Mouse (Mus musculus) lung, postnatal 0 days (tissue): ENCODE data around the gene Clrn2. TPM values are rescaled to one million over a fixed set of nuclear protein-coding genes. Genes with fewer than 3 reads are reported as not detected.
A peak's percentile ranks its signal among the peaks of the same experiment; 100 is the strongest.

Experiments
- ATAC-seq: fragments of 200-750 bp; cut with Nextera tagmentation; 2 replicates; pipeline ENCODE4 v1.8.0; 2017; ENCODE audit warnings: moderate library complexity
- DNase-seq: peaks from one replicate; pipeline ENCODE4 v3.0.0-alpha.2; 2016; ENCODE audit warnings: low spot score
- H3K27ac ChIP-seq: fragments of 300-500 bp; sonication (generic); 2 replicates; pipeline ENCODE4 v1.5.1; 2014; ENCODE audit warnings: antibody characterized with exemption, mild to moderate bottlenecking, low read length, mixed read lengths
- H3K27me3 ChIP-seq: fragments of 300-500 bp; sonication (generic); replicated peaks from 2 replicates; pipeline ENCODE4 v1.6.1; 2014; ENCODE audit warnings: low read length, mixed read lengths; ENCODE audit not compliant: insufficient read depth
- H3K36me3 ChIP-seq: fragments of 300-500 bp; sonication (generic); 2 replicates; pipeline ENCODE4 v1.6.1; 2014; ENCODE audit warnings: low read length, mixed read lengths; ENCODE audit not compliant: insufficient read depth
- H3K4me1 ChIP-seq: fragments of 300-500 bp; sonication (generic); 2 replicates; pipeline ENCODE4 v1.6.1; 2014; ENCODE audit warnings: antibody characterized with exemption, low read depth, low read length, mixed read lengths; ENCODE audit not compliant: insufficient read depth
- H3K4me2 ChIP-seq: fragments of 300-500 bp; sonication (generic); replicated peaks from 2 replicates; pipeline ENCODE4 v1.6.1; 2014; ENCODE audit warnings: low read depth, mild to moderate bottlenecking, low read length, moderate library complexity, mixed read lengths
- H3K4me3 ChIP-seq: fragments of 300-500 bp; sonication (generic); 2 replicates; pipeline ENCODE4 v1.5.1; 2014; ENCODE audit warnings: low read depth, low read length
- H3K9ac ChIP-seq: fragments of 300-500 bp; sonication (generic); replicated peaks from 2 replicates; pipeline ENCODE4 v1.6.1; 2014; ENCODE audit warnings: low read depth, mild to moderate bottlenecking
- H3K9me3 ChIP-seq: fragments of 300-500 bp; sonication (generic); 2 replicates; pipeline ENCODE4 v1.6.1; 2016; ENCODE audit warnings: low read length, mixed read lengths
- CTCF ChIP-seq: IDR thresholded peaks from 2 replicates; pipeline ENCODE4 v1.5.1; 2016; ENCODE audit warnings: antibody characterized with exemption, mild to moderate bottlenecking
- EP300 ChIP-seq: IDR thresholded peaks from 2 replicates; pipeline ENCODE4 v1.6.1; 2016; ENCODE audit warnings: antibody characterized with exemption, mild to moderate bottlenecking, control low read depth
- WGBS: fragments of 180-500 bp; shearing (Covaris S2); extraction: QIAGEN DNeasy Blood & Tissue Kit; methylation state at CpG from one replicate; pipeline ENCODE4 v1.1.7; 2014; 5-methylcytosine and 5-hydroxymethylcytosine counted together
- polyA plus RNA-seq: library from polyadenylated mRNA; unstranded; fragments of >200 nt; fragmentation: Nextera tagmentation; extraction: Ambion mirVana; gene quantifications from 2 replicates; pipeline ENCODE4 v1.2.1, GENCODE M21; 2015

Gene Clrn2
- polyA plus RNA-seq, 1 experiment from 2014 or later, result not detected

- TF ChIP-seq EP300 (no peak), CTCF (no peak)
- WGBS, result 81% methylated on average over 8 of the region's 8 CpGs
- ATAC-seq (no peak), DNase-seq (no peak)
- Histone ChIP-seq H3K36me3 (peaks cover 19% of the 10 kb centered on the region; the same call in 1 of the 2 replicates), H3K4me2 (no peak overlapping the region), H3K9ac (no peak overlapping the region), H3K4me1 (no peaks in the 10 kb centered on the region), H3K9me3 (no peaks in the 10 kb centered on the region), H3K27ac (no peak overlapping the region), H3K4me3 (no peak overlapping the region), H3K27me3 (no peaks in the 10 kb centered on the region)
Measured at GRCm38 (mm10) chr5:45438301-45438700, 15.2 kb upstream of the Clrn2 start.

- Histone ChIP-seq H3K36me3 (peaks cover 5% of the 10 kb centered on the region; the same call in 1 of the 2 replicates), H3K27me3 (no peaks in the 10 kb centered on the region)
- WGBS, result 61% methylated on average over 3 of the region's 3 CpGs
Measured at GRCm38 (mm10) chr5:45441124-45441523, 12.4 kb upstream of the Clrn2 start.

GRCm38 (mm10) chr5:45441745-45442144 is 11.8 kb upstream of the Clrn2 start:
- Histone ChIP-seq H3K36me3 (peaks cover 5% of the 10 kb centered on the region; the same call in 1 of the 2 replicates), H3K4me2 (no peak overlapping the region), H3K9ac (no peak overlapping the region), H3K27ac (no peak overlapping the region), H3K4me1 (no peaks in the 10 kb centered on the region), H3K27me3 (no peaks in the 10 kb centered on the region), H3K9me3 (no peaks in the 10 kb centered on the region), H3K4me3 (no peak overlapping the region)
- no peak for TF ChIP-seq EP300
- TF ChIP-seq CTCF, result no peak
- DNase-seq (no peak), ATAC-seq (no peak)
- 61% methylated on average over 3 of the region's 3 CpGs for WGBS

More at GRCm38 (mm10) chr5:45441124-45441523, 12.4 kb upstream of the Clrn2 start:
- Histone ChIP-seq H3K9me3 (no peaks in the 10 kb centered on the region), H3K4me1 (no peaks in the 10 kb centered on the region), H3K4me3 (no peak overlapping the region), H3K4me2 (no peak overlapping the region), H3K9ac (no peak overlapping the region), H3K27ac (no peak overlapping the region)
- TF ChIP-seq CTCF, result no peak
- TF ChIP-seq EP300, result no peak
- DNase-seq (no peak), ATAC-seq (no peak)

GRCm38 (mm10) chr5:45444130-45444832 is 9.3 kb upstream of the Clrn2 start:
- no peak for ATAC-seq
- Histone ChIP-seq H3K27me3 (no peaks in the 10 kb centered on the region), H3K4me1 (peaks cover 7% of the 10 kb centered on the region; the same call in 1 of the 2 replicates), H3K9me3 (no peaks in the 10 kb centered on the region), H3K4me3 (no peak overlapping the region), H3K27ac (no peak overlapping the region), H3K9ac (no peak overlapping the region), H3K4me2 (no peak overlapping the region), H3K36me3 (no peaks in the 10 kb centered on the region)
- WGBS, result 86% methylated on average over 8 of the region's 8 CpGs
- no peak for DNase-seq
- TF ChIP-seq EP300 (no peak), CTCF (no peak)

GRCm38 (mm10) chr5:45448676-45449075 is 4.9 kb upstream of the Clrn2 start:
- Histone ChIP-seq H3K4me3 (no peak overlapping the region), H3K9me3 (no peaks in the 10 kb centered on the region), H3K27me3 (no peaks in the 10 kb centered on the region), H3K4me1 (peaks cover 10% of the 10 kb centered on the region; the same call in 1 of the 2 replicates), H3K9ac (no peak overlapping the region), H3K36me3 (no peaks in the 10 kb centered on the region), H3K4me2 (no peak overlapping the region; the same call in 1 of the 2 replicates), H3K27ac (no peak overlapping the region)
- DNase-seq, result no peak
- no peak for ATAC-seq
- TF ChIP-seq CTCF (no peak), EP300 (no peak)
- 41% methylated on average over 5 of the region's 5 CpGs for whole genome bisulfite sequencing

- peak overlapping the region; percentile 77; the same call in 1 of the 2 replicates for H3K27ac ChIP-seq
- H3K4me3 ChIP-seq, result peak overlapping the region; percentile 58
- no peak for ATAC-seq
- no peaks in the 10 kb centered on the region for H3K27me3 ChIP-seq
- no peaks in the 10 kb centered on the region for H3K36me3 ChIP-seq
- H3K9me3 ChIP-seq, result no peaks in the 10 kb centered on the region
- TF ChIP-seq CTCF (no peak), EP300 (no peak)
- H3K4me2 ChIP-seq, result peak overlapping the region; percentile 97
- peak; percentile 24 for DNase-seq
- H3K4me1 ChIP-seq, result peaks cover 10% of the 10 kb centered on the region; the same call in 1 of the 2 replicates
- under 1% methylated on average over 8 of the region's 8 CpGs for WGBS
- H3K9ac ChIP-seq, result peak overlapping the region; percentile 39
Measured at GRCm38 (mm10) chr5:45449206-45449605, 4.3 kb upstream of the Clrn2 start.
